Mouse (Mus musculus) embryonic facial prominence, embryonic 11.5 days (tissue): Measurements from ENCODE around the gene Rnf103. TPM values are rescaled to one million over a fixed set of nuclear protein-coding genes. Genes with fewer than 3 reads are reported as not detected.

ENCODE experiments used
- ATAC-seq: fragments of 200-750 bp; cut with Nextera tagmentation; replicated peaks from 2 replicates; pipeline ENCODE4 v1.8.0; 2017; ENCODE audit warnings: low read depth; ENCODE audit not compliant: insufficient number of reproducible peaks, low FRiP score, low TSS enrichment
- DNase-seq: peaks from one replicate; pipeline ENCODE4 v3.0.0-alpha.2; 2015; ENCODE audit warnings: low spot score
- H3K27ac ChIP-seq: fragments of 300-500 bp; sonication (generic); replicated peaks from 2 replicates; pipeline ENCODE4 v1.5.1; 2014; ENCODE audit warnings: mild to moderate bottlenecking, low read depth, low read length, control low read depth
- H3K27me3 ChIP-seq: fragments of 300-500 bp; sonication (generic); 2 replicates; pipeline ENCODE4 v1.6.1; 2014; ENCODE audit warnings: mild to moderate bottlenecking, low read length, moderate library complexity, mixed read lengths; ENCODE audit not compliant: control insufficient read depth, insufficient read depth
- H3K36me3 ChIP-seq: fragments of 300-500 bp; sonication (generic); replicated peaks from 2 replicates; pipeline ENCODE4 v1.6.1; 2014; ENCODE audit warnings: low read depth, mild to moderate bottlenecking, low read length, moderate library complexity, mixed read lengths; ENCODE audit not compliant: control insufficient read depth, insufficient read depth
- H3K4me1 ChIP-seq: fragments of 300-500 bp; sonication (generic); 2 replicates; pipeline ENCODE4 v1.6.1; 2014; ENCODE audit warnings: low read length, mixed read lengths; ENCODE audit not compliant: control insufficient read depth, insufficient read depth
- H3K4me2 ChIP-seq: fragments of 300-500 bp; sonication (generic); 2 replicates; pipeline ENCODE4 v1.6.1; 2014; ENCODE audit warnings: low read depth, mild to moderate bottlenecking, control low read depth, low read length, moderate library complexity
- H3K4me3 ChIP-seq: fragments of 300-500 bp; sonication (generic); 2 replicates; pipeline ENCODE4 v1.5.1; 2014; ENCODE audit warnings: low read depth, low read length, control low read depth
- H3K9ac ChIP-seq: fragments of 300-500 bp; sonication (generic); replicated peaks from 2 replicates; pipeline ENCODE4 v1.6.1; 2014; ENCODE audit warnings: mild to moderate bottlenecking, control low read depth, low read length
- H3K9me3 ChIP-seq: fragments of 300-500 bp; sonication (generic); replicated peaks from 2 replicates; pipeline ENCODE4 v1.6.1; 2016; ENCODE audit warnings: mild to moderate bottlenecking, low read length, inconsistent platforms, mixed read lengths; ENCODE audit not compliant: control insufficient read depth
- WGBS: fragments of 180-500 bp; shearing (Covaris S2); extraction: QIAGEN DNeasy Blood & Tissue Kit; methylation state at CpG from one replicate; pipeline ENCODE4 v1.1.7; 2014; 5-methylcytosine and 5-hydroxymethylcytosine counted together
- polyA plus RNA-seq: library from polyadenylated mRNA; unstranded; fragments of >200 nt; fragmentation: Nextera tagmentation; extraction: Ambion mirVana; gene quantifications from 2 replicates; pipeline ENCODE4 v1.2.1, GENCODE M21; 2014

Rnf103 gene
- polyA plus RNA-seq, 1 experiment from 2014 or later, result 19.1 TPM

GRCm38 (mm10) chr6:71500575-71500974, 6.9 kb downstream of the Rnf103 start:
- no peak overlapping the region for H3K4me2 ChIP-seq
- no peak overlapping the region for H3K9ac ChIP-seq
- no peak overlapping the region for H3K27ac ChIP-seq
- no peaks in the 10 kb centered on the region for H3K36me3 ChIP-seq
- H3K4me1 ChIP-seq, result no peaks in the 10 kb centered on the region
- H3K9me3 ChIP-seq, result no peaks in the 10 kb centered on the region
- ATAC-seq, result no peak
- H3K27me3 ChIP-seq, result no peaks in the 10 kb centered on the region
- H3K4me3 ChIP-seq, result no peak overlapping the region
- WGBS, result 86% methylated on average over 3 of the region's 3 CpGs
- DNase-seq, result no peak

DNA sequence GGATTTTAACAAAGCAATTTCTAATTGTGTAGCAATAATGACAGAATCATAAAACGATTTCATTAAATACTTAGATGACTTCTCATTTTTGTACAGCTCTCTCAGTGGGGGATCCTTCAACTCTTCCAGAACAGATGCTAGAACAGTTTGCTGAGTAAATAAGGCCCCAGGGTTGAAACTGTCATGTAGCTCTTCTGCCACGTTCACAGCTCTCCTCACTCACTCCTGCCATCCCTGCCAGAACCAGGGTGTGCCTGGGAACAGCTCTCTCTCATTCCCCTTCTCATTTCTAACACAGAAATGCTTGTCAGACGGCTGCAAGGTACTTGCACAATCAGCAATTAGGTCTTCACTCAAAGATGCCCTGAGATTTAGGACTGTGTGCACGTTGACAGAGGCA, 9.3 kb downstream of the Rnf103 start:
- no peak overlapping the region for H3K9ac ChIP-seq
- H3K4me2 ChIP-seq, result no peak overlapping the region
- no peaks in the 10 kb centered on the region for H3K27me3 ChIP-seq
- 68% methylated on average over 4 of the region's 4 CpGs for WGBS
- no peaks in the 10 kb centered on the region; the same call in 1 of the 2 replicates for H3K36me3 ChIP-seq
- ATAC-seq, result no peak
- DNase-seq, result no peak
- H3K27ac ChIP-seq, result no peak overlapping the region
- no peaks in the 10 kb centered on the region for H3K9me3 ChIP-seq
- H3K4me3 ChIP-seq, result no peak overlapping the region
- no peaks in the 10 kb centered on the region for H3K4me1 ChIP-seq

- no peaks in the 10 kb centered on the region; the same call in 1 of the 2 replicates for H3K36me3 ChIP-seq
- H3K4me1 ChIP-seq, result no peaks in the 10 kb centered on the region
- H3K27ac ChIP-seq, result no peak overlapping the region
- H3K9ac ChIP-seq, result no peak overlapping the region
- no peaks in the 10 kb centered on the region for H3K27me3 ChIP-seq
- no peak overlapping the region for H3K4me2 ChIP-seq
- no peak for DNase-seq
- no peaks in the 10 kb centered on the region for H3K9me3 ChIP-seq
- no peak for ATAC-seq
- H3K4me3 ChIP-seq, result no peak overlapping the region
Measured at GRCm38 (mm10) chr6:71503670-71504069, 10.0 kb downstream of the Rnf103 start.

GRCm38 (mm10) chr6:71504091-71504490, 10.4 kb downstream of the Rnf103 start:
- ATAC-seq (no peak), DNase-seq (no peak)
- H3K36me3 ChIP-seq, result no peaks in the 10 kb centered on the region; the same call in 1 of the 2 replicates

GRCm38 (mm10) chr6:71505671-71506070, 12.0 kb downstream of the Rnf103 start:
- Histone ChIP-seq H3K4me1 (no peaks in the 10 kb centered on the region), H3K9me3 (no peaks in the 10 kb centered on the region), H3K9ac (no peak overlapping the region), H3K27ac (no peak overlapping the region), H3K4me2 (no peak overlapping the region), H3K27me3 (no peaks in the 10 kb centered on the region), H3K4me3 (no peak overlapping the region), H3K36me3 (no peaks in the 10 kb centered on the region; the same call in 1 of the 2 replicates)
- DNase-seq, result no peak
- ATAC-seq, result no peak
- 90% methylated on average over 2 of the region's 2 CpGs for WGBS

More at GRCm38 (mm10) chr6:71504091-71504490, 10.4 kb downstream of the Rnf103 start:
- Histone ChIP-seq H3K4me1 (no peaks in the 10 kb centered on the region), H3K4me3 (no peak overlapping the region), H3K9me3 (no peaks in the 10 kb centered on the region), H3K27me3 (no peaks in the 10 kb centered on the region), H3K9ac (no peak overlapping the region), H3K27ac (no peak overlapping the region), H3K4me2 (no peak overlapping the region)
- 78% methylated on average over 4 of the region's 4 CpGs for WGBS

DNA sequence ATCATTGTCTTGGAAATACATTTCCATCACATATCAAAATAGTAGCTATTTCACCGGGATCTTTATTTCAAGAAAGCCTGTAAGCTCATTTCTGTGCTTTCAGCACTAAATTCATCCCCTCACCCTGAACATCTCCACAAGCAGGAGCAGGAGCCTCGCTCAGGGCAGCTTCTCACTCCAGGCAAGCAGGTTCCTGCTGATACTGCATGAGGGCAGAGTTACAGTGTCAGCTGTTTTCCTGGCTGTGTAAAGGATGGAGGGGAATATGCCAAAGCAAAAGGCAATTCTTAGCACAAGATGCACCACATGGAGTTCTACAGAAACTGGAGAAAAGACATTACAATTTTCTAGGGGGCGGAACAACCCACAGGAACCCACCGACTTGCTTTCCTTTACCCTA, 25.8 kb downstream of the Rnf103 start:
- no peaks in the 10 kb centered on the region for H3K4me1 ChIP-seq
- H3K4me2 ChIP-seq, result no peak overlapping the region
- no peaks in the 10 kb centered on the region for H3K36me3 ChIP-seq
- no peak overlapping the region for H3K9ac ChIP-seq
- ATAC-seq, result no peak
- DNase-seq, result no peak
- 85% methylated on average over 4 of the region's 4 CpGs for WGBS
- H3K9me3 ChIP-seq, result no peaks in the 10 kb centered on the region
- H3K27ac ChIP-seq, result no peak overlapping the region
- H3K4me3 ChIP-seq, result no peak overlapping the region
- no peaks in the 10 kb centered on the region for H3K27me3 ChIP-seq

DNA sequence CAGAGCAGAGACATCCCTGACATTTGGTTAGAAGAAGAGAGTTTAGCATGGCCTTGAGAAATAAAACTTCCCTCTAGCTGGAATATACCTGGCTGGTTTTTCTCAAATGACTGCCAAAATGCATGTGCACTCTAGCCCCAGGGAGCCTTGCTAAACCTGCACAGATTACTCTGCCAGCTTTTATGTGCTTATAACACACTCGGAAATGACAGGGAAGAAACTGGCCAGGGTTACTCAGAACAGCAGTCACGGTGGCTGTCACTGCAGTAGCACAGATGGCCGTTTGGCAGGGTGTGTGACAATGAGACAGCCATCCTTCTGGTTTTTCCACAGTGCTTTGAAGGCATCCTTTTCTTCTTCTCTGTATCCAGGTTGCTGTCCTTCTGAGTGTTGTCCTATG, 31.9 kb downstream of the Rnf103 start:
- Histone ChIP-seq H3K4me3 (no peak overlapping the region), H3K4me1 (no peaks in the 10 kb centered on the region), H3K27me3 (no peaks in the 10 kb centered on the region), H3K36me3 (no peaks in the 10 kb centered on the region), H3K9ac (no peak overlapping the region), H3K27ac (no peak overlapping the region), H3K4me2 (no peak overlapping the region), H3K9me3 (no peaks in the 10 kb centered on the region)
- DNase-seq (no peak), ATAC-seq (no peak)
- 58% methylated on average over 3 of the region's 3 CpGs for WGBS

DNA sequence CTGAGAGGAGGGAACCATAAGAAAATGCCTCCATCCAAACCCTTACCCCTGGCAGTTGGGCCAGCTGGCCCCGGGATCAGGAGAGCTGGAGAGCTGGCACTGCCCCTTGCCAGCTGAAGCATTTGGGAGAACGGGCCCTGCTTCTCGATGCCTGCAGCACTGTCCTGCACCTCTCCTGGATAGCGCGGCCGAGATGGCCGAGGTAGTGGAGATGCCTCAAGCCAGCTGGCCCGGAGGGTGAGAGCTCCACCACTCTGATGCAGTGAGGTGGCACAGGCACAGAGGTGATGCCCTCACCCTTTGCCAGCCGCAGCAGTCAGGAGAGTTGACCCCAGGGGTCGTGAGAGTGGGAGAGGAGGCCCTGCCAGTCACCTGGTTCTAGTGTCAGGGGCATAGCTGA, 33.4 kb downstream of the Rnf103 start:
- no peaks in the 10 kb centered on the region for H3K4me1 ChIP-seq
- H3K9ac ChIP-seq, result no peak overlapping the region
- H3K9me3 ChIP-seq, result no peaks in the 10 kb centered on the region
- no peak; the same call in 1 of the 2 replicates for ATAC-seq
- H3K27me3 ChIP-seq, result no peaks in the 10 kb centered on the region
- no peak overlapping the region for H3K4me3 ChIP-seq
- DNase-seq, result no peak
- H3K36me3 ChIP-seq, result no peaks in the 10 kb centered on the region
- no peak overlapping the region for H3K27ac ChIP-seq
- WGBS, result 82% methylated on average over 10 of the region's 10 CpGs
- H3K4me2 ChIP-seq, result no peak overlapping the region
